Mouse (Mus musculus) midbrain, embryonic 12.5 days (tissue): ENCODE results near the gene Pgm3. TPM values are rescaled to one million over a fixed set of nuclear protein-coding genes. Genes with fewer than 3 reads are reported as not detected.

Experiments used
- polyA plus RNA-seq: library from polyadenylated mRNA; unstranded; fragments of >200 nt; fragmentation: Nextera tagmentation; extraction: Ambion mirVana; gene quantifications from 2 replicates; pipeline ENCODE4 v1.2.1, GENCODE M21; 2016

The Pgm3 gene
- polyA plus RNA-seq, 1 experiment from 2014 or later = 40.3 TPM

Other genes with a start within 250 kb of the Pgm3 start
- gene Ube2cbp, start 106.9 kb downstream of the Pgm3 start, polyA plus RNA-seq = 5.8 and 6.6 TPM in 2 replicates
- 20.1 and 23.3 TPM in 2 replicates for gene Dop1a, start 104.7 kb downstream of the Pgm3 start, polyA plus RNA-seq
- 4.0 and 4.3 TPM in 2 replicates for gene Rwdd2a, start 149 bp upstream of the Pgm3 start, polyA plus RNA-seq
- gene Me1, start 124.1 kb upstream of the Pgm3 start, polyA plus RNA-seq = 17.1 TPM in 2 replicates
- gene Prss35, start 171.8 kb upstream of the Pgm3 start, polyA plus RNA-seq = 2.4 and 3.2 TPM in 2 replicates